Mouse (Mus musculus): ENCODE results near the gene Gal3st2.
A peak's percentile ranks its signal among the peaks of the same experiment; 100 is the strongest.
"Not testable (repeated sequence)": the region's sequence is repeated elsewhere in the genome, so short reads cannot be mapped to it uniquely, and the experiment has no call there.

Gal3st2 gene

DNA sequence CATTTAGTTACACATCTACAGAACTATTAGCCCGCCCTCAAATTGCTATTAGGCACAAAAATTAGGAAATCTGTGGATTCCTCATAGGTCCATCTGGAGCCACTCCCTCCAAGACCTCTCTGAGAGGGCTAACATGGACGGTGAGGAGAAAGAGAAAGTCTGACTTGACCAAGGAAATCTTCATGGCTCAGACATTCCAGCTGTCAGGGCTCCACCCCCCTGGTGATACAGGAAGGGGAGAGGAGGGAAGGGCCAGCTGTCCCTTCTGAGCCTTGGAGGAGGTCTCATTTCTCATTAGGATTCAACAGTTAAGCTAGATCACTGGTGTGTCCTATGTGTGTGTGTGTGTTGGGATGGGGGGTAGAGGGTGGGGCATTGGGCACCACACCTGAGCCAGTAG, at the start of gene Gal3st2:
Gal3st2 (plus strand) TSS at position 259 of the 400 bp plus-strand sequence.
- DNase-seq (ENCODE audit: low spot score), result not testable (repeated sequence)

DNA sequence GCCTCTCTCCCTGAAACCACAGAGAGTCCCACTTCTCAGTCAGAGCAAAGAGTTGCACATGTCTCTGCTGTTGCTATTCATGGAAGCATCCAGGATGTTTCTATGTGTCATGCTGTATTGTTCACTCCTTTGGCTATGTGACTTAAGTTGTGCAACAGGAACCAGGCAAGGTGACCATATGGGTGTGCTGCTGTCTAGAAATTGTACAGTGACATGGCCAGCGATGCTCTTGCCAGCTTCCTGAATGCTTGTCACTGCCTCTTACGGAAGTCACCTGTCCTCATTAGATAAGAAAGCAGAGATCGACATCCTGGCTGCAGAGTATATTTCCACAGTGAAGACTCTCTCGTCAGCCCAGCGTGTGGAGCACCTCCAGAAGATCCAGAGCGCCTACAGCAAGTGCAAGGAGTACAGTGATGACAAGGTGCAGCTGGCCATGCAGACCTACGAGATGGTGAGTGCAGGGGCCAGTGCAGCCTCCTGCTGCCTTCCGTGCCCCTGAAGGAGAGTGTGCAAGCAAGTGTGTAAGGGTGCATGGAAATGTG, 49.5 kb upstream of the Gal3st2 start:
- DNase-seq (ENCODE audit: low spot score), result no peak

DNA sequence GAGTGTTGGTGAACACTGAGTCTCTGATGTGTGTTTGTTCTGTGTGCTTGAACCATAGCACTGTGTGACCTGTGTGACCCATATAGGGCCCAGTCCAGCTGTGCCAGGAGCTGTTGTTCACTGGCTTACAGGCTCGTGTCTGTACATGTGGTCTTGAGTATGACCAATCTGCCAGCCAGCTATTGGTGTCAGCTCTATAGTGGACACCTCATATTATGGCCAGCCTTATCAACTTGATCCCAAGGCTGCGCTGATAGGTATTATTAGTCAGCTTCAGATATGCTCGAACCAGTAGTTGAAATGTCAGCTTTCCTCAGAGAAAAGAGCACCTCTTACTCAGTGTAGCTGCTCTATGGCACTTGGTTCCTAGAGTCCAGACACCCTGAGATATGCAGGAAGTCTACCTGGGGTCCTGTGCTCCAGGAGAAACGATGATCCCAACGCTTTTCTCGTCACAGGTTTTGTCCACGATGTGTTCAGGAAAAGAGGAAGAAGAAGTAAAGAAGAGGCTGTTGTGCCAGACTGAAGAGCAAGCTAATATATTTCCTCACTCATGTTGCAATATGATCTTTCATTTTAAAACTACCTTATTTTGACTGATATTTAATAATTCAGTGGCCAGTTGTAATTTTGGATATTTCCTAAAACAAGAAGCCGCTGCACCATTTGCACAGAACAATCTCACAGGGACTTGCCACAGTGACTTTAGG, 43.1 kb upstream of the Gal3st2 start:
- DNase-seq (ENCODE audit: low spot score), result no peak

DNA sequence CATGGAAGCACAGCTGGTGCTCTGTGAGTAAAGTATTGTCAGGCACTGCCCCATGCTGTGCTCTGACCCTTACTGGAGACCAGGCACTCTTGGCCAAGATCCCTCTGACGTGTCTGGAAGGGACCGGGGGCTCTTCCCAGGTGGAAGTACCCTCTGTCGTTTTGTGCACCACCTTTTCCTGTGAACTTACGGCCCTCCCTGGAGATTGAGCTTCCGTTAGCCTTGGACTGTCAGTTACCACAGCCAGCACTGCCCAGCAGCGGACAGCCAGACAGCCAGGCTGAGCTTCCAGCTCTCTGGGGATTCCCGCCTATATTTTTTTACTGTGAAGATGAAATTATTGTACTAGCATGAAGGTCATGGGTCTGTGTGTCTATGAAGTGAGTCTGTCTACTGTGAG, 42.4 kb upstream of the Gal3st2 start:
- no peak for DNase-seq (ENCODE audit: low spot score)

DNA sequence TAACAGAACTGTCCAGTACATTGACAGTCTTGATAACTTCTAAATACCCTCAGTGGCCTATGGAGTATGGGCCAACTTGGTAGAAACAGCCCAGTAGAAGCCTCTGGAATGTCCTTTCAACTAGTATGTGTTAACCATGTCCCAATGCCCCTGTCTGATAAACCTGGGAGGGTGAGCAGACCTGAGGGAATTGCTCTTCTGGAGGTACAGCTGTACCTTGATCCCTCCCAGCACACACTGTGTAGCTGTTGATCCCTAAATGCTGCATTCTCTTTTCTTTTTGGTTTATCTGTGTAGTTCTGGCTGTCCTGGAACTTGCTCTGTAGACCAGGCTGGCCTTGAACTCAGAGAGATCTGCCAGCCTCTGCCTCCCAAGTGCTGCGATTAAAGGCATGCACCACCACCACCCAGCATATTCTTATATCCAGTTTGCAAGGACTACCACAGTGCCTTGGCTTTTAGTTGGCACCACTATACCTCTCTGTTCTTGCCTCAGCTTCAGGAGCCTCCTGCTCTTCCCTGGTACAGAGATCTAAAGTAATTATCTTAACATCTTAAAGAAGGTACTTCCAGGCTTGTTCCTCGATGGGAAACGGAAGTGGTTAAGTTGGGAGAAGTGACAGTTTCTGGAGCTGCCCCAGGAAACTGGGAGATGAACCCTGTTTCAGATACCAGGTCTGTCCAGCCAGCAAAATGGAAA, 37.2 kb upstream of the Gal3st2 start:
- DNase-seq (ENCODE audit: low spot score), result no peak

DNA sequence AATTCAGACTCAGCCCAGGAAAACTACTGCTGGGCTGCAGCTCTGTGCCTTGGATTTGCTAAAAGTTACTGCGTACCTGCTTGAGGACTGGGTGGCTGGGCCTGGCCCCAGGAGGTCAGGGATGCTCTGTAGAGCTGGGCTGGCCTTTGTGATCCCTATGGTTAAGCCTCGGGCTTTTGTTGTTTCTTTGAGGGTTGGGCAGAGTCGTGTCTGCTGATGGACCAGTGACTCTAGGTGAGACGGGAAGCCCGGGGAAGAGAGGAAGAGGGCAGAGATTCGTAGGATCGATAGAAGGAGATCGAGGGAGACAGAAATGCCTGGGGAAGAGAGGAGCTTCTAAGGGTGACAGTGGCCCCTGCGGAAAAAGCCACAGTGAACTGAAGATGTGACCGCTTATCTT, 36.5 kb upstream of the Gal3st2 start, which contains the start of gene D2hgdh:
D2hgdh (plus strand) TSS at position 301 of the 400 bp plus-strand sequence.
- no peak for DNase-seq (ENCODE audit: low spot score)

DNA sequence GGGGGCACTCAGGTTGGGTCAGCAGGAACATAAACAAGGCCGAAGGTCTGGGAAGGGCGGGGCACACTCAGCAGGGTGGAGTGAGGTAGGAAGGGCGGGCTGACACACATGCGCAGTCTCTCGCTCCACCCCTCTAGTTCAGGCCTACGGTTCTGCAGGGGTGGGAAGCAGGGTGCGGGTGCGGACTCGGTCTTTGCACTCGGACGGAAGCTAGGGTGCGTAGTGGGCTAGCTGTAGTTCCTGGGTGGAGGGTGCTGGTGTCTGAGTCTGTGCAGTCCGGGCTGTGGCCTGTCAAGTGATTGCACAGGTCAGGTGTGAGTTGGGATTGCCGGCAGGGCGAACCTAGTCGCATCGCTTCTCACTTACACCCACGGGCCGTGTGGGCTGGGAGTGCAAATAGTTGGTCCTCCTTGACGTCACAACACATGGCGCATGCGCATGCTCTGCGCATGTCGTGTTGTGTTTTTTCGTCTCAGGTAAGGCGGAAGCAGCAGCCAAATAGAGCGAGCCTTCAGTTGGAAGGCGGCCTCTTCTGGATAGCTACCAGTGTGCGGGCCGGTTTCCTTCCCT, 35.9 kb upstream of the Gal3st2 start:
- peak; percentile 91 for DNase-seq (ENCODE audit: low spot score)

DNA sequence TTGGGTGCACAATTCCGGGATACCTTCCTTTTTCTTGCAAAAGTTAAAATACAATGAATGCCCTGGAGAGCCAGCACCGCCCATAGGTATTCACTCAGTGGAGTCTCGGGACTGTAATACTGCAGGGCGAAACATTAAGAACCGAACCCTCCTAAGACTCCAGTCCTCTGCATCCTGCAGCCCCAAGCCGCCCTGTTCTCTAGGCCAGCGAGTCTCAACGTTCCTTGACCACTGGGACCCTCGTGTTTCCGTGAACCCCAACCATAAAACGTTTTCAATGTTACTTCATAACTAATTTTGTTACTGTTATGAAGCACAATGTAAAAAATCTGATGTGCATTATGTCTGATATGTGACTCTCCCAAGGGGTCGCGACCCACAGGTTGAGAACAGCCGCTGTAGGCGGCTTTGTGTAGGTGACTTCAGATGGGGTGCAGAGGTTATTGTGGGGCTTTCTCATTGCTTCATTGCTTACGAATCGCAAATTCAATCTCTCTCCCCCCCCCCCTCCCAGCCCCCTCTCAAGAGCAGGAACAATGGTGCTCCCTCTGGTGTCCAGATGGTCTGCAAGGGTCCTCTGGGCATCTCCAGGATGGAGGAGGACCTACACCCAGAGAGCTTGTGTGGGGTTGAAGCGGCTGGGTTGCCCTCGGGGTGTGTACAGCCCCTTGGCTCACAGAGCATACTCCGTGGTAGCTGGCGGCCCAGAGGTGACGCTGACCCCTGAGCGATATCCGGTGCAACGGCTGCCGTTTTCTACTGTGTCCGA, 35.2 kb upstream of the Gal3st2 start:
- DNase-seq (ENCODE audit: low spot score), result no peak

DNA sequence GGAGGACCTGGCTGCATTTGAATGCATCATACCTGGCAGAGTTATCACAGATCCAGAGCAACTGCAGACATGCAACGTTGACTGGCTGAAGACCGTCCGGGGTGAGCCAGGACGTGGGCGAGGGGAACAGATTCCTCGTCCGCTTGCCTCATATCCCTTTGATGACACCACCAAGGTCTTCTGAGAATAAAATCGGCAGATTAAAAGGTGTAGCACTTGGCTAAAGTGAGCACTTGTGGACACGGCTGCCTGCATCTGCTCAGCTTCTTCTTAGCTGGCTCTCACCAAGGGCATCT, 34.6 kb upstream of the Gal3st2 start:
- DNase-seq (ENCODE audit: low spot score), result no peak

DNA sequence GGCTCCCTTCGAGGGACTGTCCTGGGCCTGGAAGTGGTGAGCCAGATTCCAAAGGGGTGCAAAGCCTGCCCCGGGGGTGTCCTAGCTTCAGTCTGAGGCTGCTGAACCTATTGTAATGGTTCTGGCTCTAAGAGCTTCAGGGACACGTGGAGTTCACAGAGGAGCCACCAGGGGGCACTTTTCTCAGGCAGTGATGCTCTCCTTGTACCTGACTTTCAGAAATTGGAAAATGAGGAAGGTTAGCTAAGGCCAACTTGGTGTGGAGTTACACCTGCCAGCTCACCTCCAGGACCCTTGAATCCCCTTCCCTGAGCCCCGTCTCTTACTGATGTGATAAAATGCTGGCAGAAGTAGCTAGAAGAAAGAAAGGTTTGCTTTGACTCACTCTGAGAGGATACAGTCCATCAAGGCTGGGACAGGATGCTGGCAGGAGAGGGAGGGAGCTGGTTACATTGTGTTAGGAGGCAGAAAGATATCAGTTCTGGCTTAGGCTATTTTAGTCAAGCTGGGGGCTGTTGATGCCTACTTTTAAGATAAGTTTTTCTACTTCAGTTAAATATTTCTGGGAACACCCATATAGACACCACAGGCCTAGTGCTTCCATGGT, 28.2 kb upstream of the Gal3st2 start:
- not testable (repeated sequence) for DNase-seq (ENCODE audit: low spot score)

DNA sequence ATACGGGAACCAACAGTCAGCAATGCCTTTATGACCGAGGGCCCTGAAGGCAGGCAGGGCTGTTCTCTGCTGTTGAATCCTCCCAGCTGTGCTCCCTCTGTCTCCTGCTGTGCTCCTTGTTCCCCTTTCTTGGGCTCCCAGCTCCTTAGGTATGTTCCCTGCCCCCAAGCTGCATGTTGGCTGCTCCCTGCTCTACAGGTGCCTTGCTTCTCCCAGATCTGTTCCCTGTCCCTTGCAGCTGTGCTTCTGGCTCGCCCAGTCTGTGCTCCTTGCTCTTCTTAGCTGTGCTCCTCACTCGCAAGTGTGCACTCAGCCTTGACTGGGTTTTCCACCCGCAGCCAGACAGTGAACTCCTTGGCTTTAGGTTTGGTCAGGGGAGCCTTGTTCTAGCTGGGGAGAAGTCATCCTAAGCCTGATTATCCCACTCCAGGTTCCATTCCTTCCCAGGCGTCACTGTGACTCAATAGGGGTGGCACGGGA, 26.4 kb upstream of the Gal3st2 start:
- DNase-seq (ENCODE audit: low spot score), result no peak

DNA sequence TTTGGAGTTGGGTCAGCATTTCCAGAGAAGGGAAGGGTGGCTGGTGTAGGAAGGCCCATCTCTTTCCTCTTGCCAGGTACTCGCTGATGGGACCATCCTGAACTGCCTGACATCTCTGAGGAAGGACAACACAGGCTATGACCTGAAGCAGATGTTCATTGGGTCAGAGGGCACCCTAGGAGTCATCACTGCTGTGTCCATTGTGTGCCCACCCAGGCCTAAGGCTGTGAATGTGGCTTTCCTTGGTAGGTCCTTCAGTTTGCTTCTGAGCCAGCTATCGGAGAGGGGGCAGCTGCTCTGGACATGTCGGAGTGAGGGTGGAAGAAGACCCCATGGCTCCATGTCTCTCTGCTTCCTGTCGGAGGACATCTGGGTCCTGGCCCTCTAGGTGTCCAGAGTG, 25.9 kb upstream of the Gal3st2 start:
- no peak for DNase-seq (ENCODE audit: low spot score)

DNA sequence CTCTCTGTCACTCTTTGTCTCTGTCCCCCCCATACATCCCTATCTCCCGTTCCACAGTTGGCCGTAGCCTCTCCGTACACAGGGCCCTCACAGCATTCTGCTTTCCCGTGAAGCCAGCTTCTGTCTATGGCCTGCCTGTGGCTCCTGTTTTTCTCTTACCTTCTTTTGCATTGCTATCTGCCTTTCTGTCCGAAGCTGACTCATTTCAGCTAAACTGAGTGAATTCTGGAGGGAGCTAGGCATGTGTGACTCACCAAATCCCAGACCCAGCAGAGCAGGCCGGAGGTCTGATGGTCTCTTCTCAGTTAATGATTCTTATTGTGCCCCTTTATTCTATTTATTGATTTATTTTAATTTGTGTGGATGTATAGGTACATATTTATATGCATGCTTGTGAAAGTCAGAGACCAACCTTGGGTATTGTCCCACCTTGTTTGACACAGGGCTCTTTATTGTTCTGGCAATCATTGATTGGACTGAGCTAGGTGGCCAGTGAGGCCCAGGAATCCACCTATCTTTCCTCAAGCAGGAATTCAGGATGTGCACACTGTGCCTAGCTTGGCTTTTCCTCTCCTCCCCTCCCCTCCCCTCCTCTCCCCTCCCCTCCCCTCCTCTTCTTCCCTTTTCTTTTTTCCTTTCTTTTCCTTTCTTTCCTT, 25.1 kb upstream of the Gal3st2 start:
- DNase-seq (ENCODE audit: low spot score), result no peak

DNA sequence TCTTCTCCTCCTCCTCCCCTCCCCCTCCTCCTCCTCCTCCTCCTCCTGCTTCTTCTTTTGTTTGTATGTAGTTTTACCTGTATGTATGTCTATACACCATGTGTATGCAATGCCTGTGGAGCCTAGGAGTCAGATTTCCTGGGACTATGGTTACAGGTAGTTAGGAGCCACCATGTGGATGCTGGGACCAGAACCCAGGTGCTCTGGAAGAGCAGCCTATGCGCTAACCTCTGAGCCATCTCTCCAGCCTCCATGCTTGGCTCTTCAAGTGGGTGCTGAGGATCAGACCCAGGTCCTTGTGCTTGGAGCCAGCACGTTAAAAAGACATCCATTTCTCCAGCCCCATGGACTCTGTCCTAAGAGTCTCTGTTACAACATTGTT, 24.6 kb upstream of the Gal3st2 start:
- no peak for DNase-seq (ENCODE audit: low spot score)

DNA sequence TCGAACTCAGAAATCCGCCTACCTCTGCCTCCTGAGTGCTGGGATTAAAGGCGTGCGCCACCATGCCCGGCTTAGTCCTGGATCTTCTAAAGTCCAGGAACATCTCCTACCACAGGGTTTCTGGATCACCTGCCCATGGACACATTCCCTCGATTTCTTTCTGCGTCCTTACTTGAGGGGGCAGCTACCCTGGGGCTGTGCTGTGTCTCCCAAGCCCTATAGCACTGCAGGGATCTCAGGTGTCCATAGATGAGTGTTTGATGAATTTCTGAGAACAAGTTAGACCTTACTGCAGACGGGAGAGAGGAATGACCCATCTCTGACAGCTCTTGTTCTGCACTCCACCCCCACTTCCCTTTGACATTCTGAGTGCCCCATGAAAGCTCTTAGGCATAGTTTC, 23.8 kb upstream of the Gal3st2 start:
- DNase-seq (ENCODE audit: low spot score), result no peak

DNA sequence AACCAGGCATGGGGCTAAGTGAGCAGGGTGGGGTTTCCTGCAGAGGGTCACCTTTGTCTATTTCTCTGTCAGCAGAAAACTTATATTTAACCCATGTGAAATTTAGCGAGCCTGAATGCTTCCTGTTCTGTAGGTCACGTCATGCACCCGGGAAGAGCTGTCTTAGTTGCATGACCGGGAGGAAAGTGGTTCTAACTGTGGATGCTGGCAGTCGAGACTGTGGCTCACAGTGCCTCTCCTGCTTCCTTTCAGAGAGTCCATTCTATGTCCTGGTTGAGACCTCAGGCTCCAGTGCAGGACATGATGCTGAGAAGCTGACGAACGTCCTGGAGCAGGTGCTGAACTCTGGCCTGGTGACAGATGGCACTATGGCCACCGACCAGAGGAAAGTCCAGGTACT, 22.5 kb upstream of the Gal3st2 start:
- DNase-seq (ENCODE audit: low spot score), result not testable (repeated sequence)

DNA sequence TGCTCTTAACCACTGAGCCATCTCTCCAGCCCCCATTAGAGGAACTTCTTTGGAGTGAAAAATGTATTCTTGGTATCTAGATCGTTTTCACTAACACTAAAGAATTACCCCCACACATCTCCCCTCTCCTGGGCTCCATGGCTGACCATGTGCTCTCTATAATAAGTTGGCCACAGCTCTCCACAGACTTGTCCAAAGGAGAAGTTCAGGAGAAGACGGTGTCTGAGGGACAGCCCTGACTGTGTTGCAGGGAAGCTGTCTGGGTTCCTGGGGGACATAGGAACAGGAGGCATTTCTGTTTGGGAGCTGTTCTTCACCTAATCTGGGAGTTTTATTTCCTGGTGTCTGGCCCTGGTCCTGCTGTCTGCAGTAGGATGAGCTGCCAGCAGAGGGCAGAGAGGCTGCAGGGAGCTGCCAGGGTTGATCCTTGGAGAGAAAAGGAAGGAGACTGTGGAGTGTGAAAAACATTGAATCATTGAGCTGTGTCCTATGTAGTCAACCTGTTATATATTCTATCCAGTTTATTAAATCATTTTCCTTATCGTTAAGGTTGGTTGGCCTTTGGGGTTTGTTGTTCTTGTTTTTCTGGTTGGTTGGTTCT, 15.2 kb upstream of the Gal3st2 start:
- DNase-seq (ENCODE audit: low spot score), result not testable (repeated sequence)

DNA sequence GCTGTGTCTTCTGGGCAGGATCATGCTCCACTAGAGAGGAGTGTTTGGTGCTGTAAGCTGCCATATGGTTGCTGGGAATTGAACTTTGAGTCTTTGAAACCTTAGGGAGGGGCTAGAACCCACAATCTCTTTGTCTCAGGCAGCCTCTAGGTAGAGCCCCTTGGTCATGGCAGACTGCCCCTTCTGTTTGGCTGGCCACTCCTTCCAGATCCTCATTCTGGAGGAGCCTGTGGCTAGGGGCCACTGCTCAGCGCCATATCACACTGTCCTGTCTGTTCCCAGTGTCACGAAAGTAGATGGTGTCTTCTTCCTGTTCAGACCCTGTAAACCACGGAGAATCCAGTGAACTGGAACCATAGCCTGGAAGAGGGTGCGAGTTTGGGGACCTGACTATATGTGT, 5.3 kb upstream of the Gal3st2 start:
- DNase-seq (ENCODE audit: low spot score), result not testable (repeated sequence)

DNA sequence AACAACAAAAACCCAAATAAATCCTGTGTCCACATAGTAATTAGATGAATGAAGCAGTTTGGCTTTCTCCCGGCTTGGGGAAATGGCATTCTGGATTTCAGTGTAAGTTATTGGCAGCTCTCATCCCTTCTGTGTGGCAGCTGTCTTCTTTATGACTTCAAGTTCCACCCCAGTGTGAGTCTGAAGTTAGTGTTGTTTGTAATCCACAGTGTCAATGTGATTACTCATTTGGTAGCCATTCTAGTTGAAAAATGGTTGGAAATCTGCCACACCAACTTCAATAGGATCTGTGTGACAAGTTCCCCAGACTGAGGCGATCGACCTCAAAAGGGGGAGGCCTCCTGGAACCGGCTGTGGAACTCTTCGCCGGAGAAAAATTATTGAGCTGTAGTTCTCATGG, 3.7 kb upstream of the Gal3st2 start:
- no peak for DNase-seq (ENCODE audit: low spot score)

DNA sequence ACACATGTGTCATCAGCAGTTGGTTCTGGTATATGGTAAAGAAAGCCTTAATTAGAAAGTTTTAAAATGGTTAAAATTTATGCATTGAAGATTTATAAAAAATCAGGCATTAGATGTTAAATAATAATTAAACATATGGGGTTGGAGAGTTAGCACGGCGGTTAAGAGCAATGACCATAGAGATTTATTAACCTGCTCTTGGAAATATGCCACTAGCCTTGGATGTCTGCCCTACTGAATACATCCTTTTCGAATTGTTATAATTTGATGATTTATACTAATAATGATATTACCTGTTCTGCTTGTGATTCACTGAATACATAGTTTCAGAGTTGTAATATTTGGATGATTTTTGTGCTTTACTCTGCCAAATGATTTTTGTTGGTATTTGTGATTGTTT, 3.1 kb upstream of the Gal3st2 start:
- no peak for DNase-seq (ENCODE audit: low spot score)

DNA sequence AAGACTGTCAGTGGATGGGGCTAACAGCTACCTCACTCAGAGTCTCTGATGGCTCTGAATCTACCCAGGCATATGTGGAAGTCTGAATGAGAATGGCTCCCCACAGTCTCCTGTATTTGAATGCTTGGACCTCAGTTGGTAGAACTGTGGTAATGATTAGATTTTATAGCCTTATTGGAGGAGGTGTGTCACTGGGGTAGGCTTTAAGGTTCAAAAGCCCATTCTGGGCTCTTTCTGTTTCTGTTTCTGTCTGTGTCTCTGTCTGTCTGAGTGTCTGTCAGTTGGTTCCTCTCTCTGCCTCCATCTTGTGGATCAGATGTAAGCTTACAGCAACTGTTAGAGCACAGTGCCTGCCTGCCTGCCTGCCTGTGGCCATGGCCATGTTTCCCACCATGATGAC, 1.5 kb upstream of the Gal3st2 start:
- DNase-seq (ENCODE audit: low spot score), result no peak

Data from ovary, postnatal 36 days (tissue).